In the genomic region with DNA sequence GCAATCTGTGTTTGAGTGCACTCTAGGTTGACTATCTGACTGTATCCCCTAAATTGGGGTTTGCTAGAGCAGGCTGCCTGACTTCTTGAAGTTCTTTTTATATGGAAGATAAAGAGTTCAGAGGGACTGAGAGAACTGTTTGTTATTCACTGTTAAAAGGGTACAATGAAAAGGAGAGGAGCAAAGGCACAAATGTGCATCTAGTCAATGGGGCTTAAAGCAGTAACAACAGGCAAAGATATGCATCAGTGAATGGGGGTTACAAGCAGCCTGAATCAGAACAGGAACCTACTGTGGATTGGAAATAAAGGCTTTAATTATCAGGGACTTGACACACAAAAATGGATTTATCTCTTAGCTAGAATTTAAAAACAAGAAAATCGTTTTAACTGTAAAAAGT, we compare ENCODE assay signal across 21 mouse cellular contexts.
DNase-seq lines count a peak whose midpoint lies in the region; TF ChIP-seq lines count a peak whose summit lies in the region.
"Had no signal": no experiment of that assay in that cellular context is flagged by ENCODE, and none has a peak within 500 bp of the region (broad histone marks: within the 10 kb centered on the region; RNA-seq: fewer than 3 reads in every experiment).

No protein-coding gene starts in this region.

- H3K4me3 ChIP-seq in ES-E14 (ENCODE audit: insufficient read depth in 1 of 2, low read depth in 1 of 2, low read length in 2 of 2, poor library complexity in 1 of 2, severe bottlenecking in 1 of 2) = no peak overlapping the region
- H3K4me3 ChIP-seq: embryonic facial prominence, embryonic 10.5 days; embryonic facial prominence, embryonic 12.5 days; forebrain, embryonic 13.5 days; forebrain, embryonic 15.5 days had no signal

- no peak overlapping the region for H3K9ac ChIP-seq in ES-E14 (ENCODE audit: insufficient read depth, low read depth, low read length, poor library complexity, severe bottlenecking)
- H3K9ac ChIP-seq: embryonic facial prominence, embryonic 12.5 days; forebrain, embryonic 13.5 days; forebrain, embryonic 15.5 days; forebrain, postnatal 0 days had no signal

- no peak for TF ChIP-seq CTCF in brain, embryonic 14.5 days (IDR thresholded peaks at IDR 0.05; ENCODE audit: borderline replicate concordance, extremely low read depth, insufficient read depth, insufficient read length)

- in situ Hi-C loops in ES-E14 (cut with MboI; ENCODE audit: low sequenced_read_pairs in 2 of 2, unreplicated experiment in 2 of 2) = no loop called here

- peak; percentile 1 for DNase-seq in embryo, embryonic 9.5 days (ENCODE audit: extremely low spot score)
- no peak for DNase-seq in embryo, embryonic 11 days
- peak; percentile 20 for DNase-seq in ES-E14 (ENCODE audit: low read depth, low spot score)
- DNase-seq in R1 (ENCODE audit: low read depth, low spot score) = peak; percentile 74
- DNase-seq in brain, embryonic 14.5 days (ENCODE audit: low read depth) = peak; percentile 1
- no peak for DNase-seq in frontal cortex, postnatal 36 days (ENCODE audit: low spot score in 2 of 2)
- DNase-seq in heart, adult 11 months = no peak
- no peak for DNase-seq in frontal cortex, postnatal 14 days (ENCODE audit: low spot score in 2 of 2)
- DNase-seq: adrenal gland, adult 8-10 months; adrenal gland, postnatal 14 days; adrenal gland, postnatal 36 days; cerebellum, adult 11 months; cerebellum, adult 2 months; cerebellum, adult 9-10 months; cerebellum, postnatal 10 days; cerebellum, postnatal 25 days; forebrain, postnatal 0 days had no signal

- TF ChIP-seq POLR2A in brain, embryonic 14.5 days (IDR thresholded peaks at IDR 0.05; ENCODE audit: borderline replicate concordance, extremely low read depth, insufficient read depth, insufficient read length, poor library complexity, severe bottlenecking) = no peak

- no peaks in the 10 kb centered on the region for H3K9me3 ChIP-seq in ES-E14 (ENCODE audit: control insufficient read depth, insufficient read depth, low read depth, low read length)
- H3K9me3 ChIP-seq: embryonic facial prominence, embryonic 10.5 days; embryonic facial prominence, embryonic 12.5 days; forebrain, embryonic 13.5 days; forebrain, embryonic 15.5 days had no signal

- no peak overlapping the region for H3K27ac ChIP-seq in ES-E14 (ENCODE audit: insufficient read depth, low read depth, low read length, poor library complexity, severe bottlenecking)
- H3K27ac ChIP-seq: embryonic facial prominence, embryonic 10.5 days; embryonic facial prominence, embryonic 12.5 days; forebrain, embryonic 13.5 days; forebrain, embryonic 15.5 days had no signal

- no peaks in the 10 kb centered on the region for H3K36me3 ChIP-seq in ES-E14 (ENCODE audit: control insufficient read depth, insufficient read depth, low read length, poor library complexity, severe bottlenecking)
- H3K36me3 ChIP-seq: embryonic facial prominence, embryonic 10.5 days; embryonic facial prominence, embryonic 12.5 days; forebrain, embryonic 15.5 days had no signal

- no peaks in the 10 kb centered on the region for H3K4me1 ChIP-seq in ES-E14 (ENCODE audit: control insufficient read depth in 2 of 2, insufficient read depth in 2 of 2, low read length in 2 of 2, poor library complexity in 1 of 2)
- H3K4me1 ChIP-seq: embryonic facial prominence, embryonic 10.5 days; embryonic facial prominence, embryonic 12.5 days; forebrain, embryonic 13.5 days; forebrain, embryonic 15.5 days had no signal

TF ChIP-seq in ES-E14, 5 proteins besides CTCF, POLR2A, EP300 and RAD21:
- TF ChIP-seq MAFK (IDR thresholded peaks at IDR 0.05; ENCODE audit: insufficient read depth, low read depth, low read length) = no peak
- TF ChIP-seq CHD2 (IDR thresholded peaks at IDR 0.05; ENCODE audit: low read depth, low read length) = no peak
- no peak for TF ChIP-seq ZC3H11A (IDR thresholded peaks at IDR 0.05; ENCODE audit: borderline replicate concordance, low read depth, low read length)
- no peak for TF ChIP-seq HCFC1 (IDR thresholded peaks at IDR 0.05; ENCODE audit: borderline replicate concordance, insufficient read depth, low read length)
- TF ChIP-seq ZNF384 (IDR thresholded peaks at IDR 0.05; ENCODE audit: low read depth, low read length) = no peak

Comparison
In these comparisons a context has a peak if more than half of its experiments do, and no peak if none do; other contexts are left out.
1. DNase-seq: peak in embryo, embryonic 9.5 days (single experiment), ES-E14 (single experiment), R1 (single experiment) and brain, embryonic 14.5 days (single experiment); none in embryo, embryonic 11 days (single experiment), frontal cortex, postnatal 36 days (0 of 2), heart, adult 11 months (single experiment) and frontal cortex, postnatal 14 days (0 of 2).